Mouse (Mus musculus) forebrain, embryonic 10.5 days (tissue): Measurements from ENCODE around the gene Nmd3. TPM values are rescaled to one million over a fixed set of nuclear protein-coding genes. Genes with fewer than 3 reads are reported as not detected.

Experiments
- DNase-seq: peaks from one replicate; pipeline ENCODE4 v3.0.0-alpha.2; 2017; ENCODE audit warnings: low spot score; ENCODE audit errors: extremely low spot score
- H3K27ac ChIP-seq: fragments of 300-500 bp; sonication (generic); 2 replicates; pipeline ENCODE4 v1.5.1; 2016; ENCODE audit warnings: mild to moderate bottlenecking
- H3K27me3 ChIP-seq: fragments of 300-500 bp; sonication (generic); 2 replicates; pipeline ENCODE4 v1.6.1; 2016; ENCODE audit warnings: mild to moderate bottlenecking; ENCODE audit not compliant: poor library complexity, severe bottlenecking
- H3K36me3 ChIP-seq: fragments of 300-500 bp; sonication (generic); replicated peaks from 2 replicates; pipeline ENCODE4 v1.6.1; 2016; ENCODE audit warnings: mild to moderate bottlenecking, moderate library complexity
- H3K4me1 ChIP-seq: fragments of 300-500 bp; sonication (generic); 2 replicates; pipeline ENCODE4 v1.6.1; 2016
- H3K4me3 ChIP-seq: fragments of 300-500 bp; sonication (generic); 2 replicates; pipeline ENCODE4 v1.5.1; 2016; ENCODE audit warnings: mild to moderate bottlenecking, moderate library complexity
- H3K9me3 ChIP-seq: fragments of 300-500 bp; sonication (generic); 2 replicates; pipeline ENCODE4 v1.6.1; 2016; ENCODE audit warnings: mild to moderate bottlenecking, moderate library complexity
- WGBS: fragments of 180-500 bp; shearing (Covaris S2); methylation state at CpG from one replicate; pipeline ENCODE4 v1.1.7; 2016; 5-methylcytosine and 5-hydroxymethylcytosine counted together
- polyA plus RNA-seq: library from polyadenylated mRNA; unstranded; fragments of >200 nt; fragmentation: Nextera tagmentation; extraction: Ambion mirVana; gene quantifications from 2 replicates; pipeline ENCODE4 v1.2.1, GENCODE M21; 2016

Nmd3 gene
- 162 and 163 TPM in 2 replicates for polyA plus RNA-seq

- DNase-seq: peak; percentile 94
- under 1% methylated on average over 33 of the region's 33 CpGs for WGBS
- Histone ChIP-seq H3K27ac (peak within 1 kb of the TSS; percentile 98), H3K9me3 (no peaks in the 10 kb centered on the region), H3K27me3 (no peaks in the 10 kb centered on the region), H3K4me3 (peak within 1 kb of the TSS; percentile 96), H3K4me1 (peaks cover 19% of the 10 kb centered on the region), H3K36me3 (peaks cover 27% of the 10 kb centered on the region)
These were observed at the start of gene Nmd3 for GRCm38 (mm10) chr3:69721814-69722186. Gene Nmd3, plus strand, starts transcription at chr3:69721985.

- Histone ChIP-seq H3K9me3 (no peaks in the 10 kb centered on the region), H3K27me3 (no peaks in the 10 kb centered on the region), H3K36me3 (no peaks in the 10 kb centered on the region), H3K4me1 (no peaks in the 10 kb centered on the region), H3K4me3 (no peak overlapping the region), H3K27ac (no peak overlapping the region)
- no peak for DNase-seq
- 97% methylated on average over 10 of the region's 10 CpGs for WGBS
These were observed 48.4 kb upstream of the Nmd3 start for GRCm38 (mm10) chr3:69673351-69673750.

GRCm38 (mm10) chr3:69674206-69674605, 47.6 kb upstream of the Nmd3 start:
- no peak for DNase-seq
- Histone ChIP-seq H3K36me3 (no peaks in the 10 kb centered on the region), H3K4me1 (no peaks in the 10 kb centered on the region), H3K4me3 (no peak overlapping the region), H3K27me3 (no peaks in the 10 kb centered on the region), H3K9me3 (no peaks in the 10 kb centered on the region), H3K27ac (no peak overlapping the region)
- WGBS: 84% methylated on average over 3 of the region's 3 CpGs

GRCm38 (mm10) chr3:69689791-69690190, 32.0 kb upstream of the Nmd3 start:
- Histone ChIP-seq H3K4me1 (no peaks in the 10 kb centered on the region), H3K9me3 (no peaks in the 10 kb centered on the region), H3K27ac (no peak overlapping the region), H3K4me3 (no peak overlapping the region), H3K27me3 (no peaks in the 10 kb centered on the region), H3K36me3 (no peaks in the 10 kb centered on the region)
- no peak for DNase-seq
- 79% methylated on average over 1 of the region's 1 CpGs for WGBS

GRCm38 (mm10) chr3:69690939-69691338, 30.8 kb upstream of the Nmd3 start:
- 94% methylated on average over 2 of the region's 2 CpGs for WGBS
- H3K4me3 ChIP-seq: no peak overlapping the region
- H3K27me3 ChIP-seq: no peaks in the 10 kb centered on the region
- H3K4me1 ChIP-seq: no peaks in the 10 kb centered on the region
- no peak for DNase-seq
- no peak overlapping the region for H3K27ac ChIP-seq
- no peaks in the 10 kb centered on the region for H3K36me3 ChIP-seq
- H3K9me3 ChIP-seq: no peaks in the 10 kb centered on the region

GRCm38 (mm10) chr3:69699851-69700500, 21.8 kb upstream of the Nmd3 start:
- WGBS: 63% methylated on average over 6 of the region's 6 CpGs
- Histone ChIP-seq H3K4me3 (no peak overlapping the region), H3K27ac (no peak overlapping the region), H3K4me1 (0 out of 2 replicates have a peak, but pooled peaks cover 8% of the 10 kb centered on the region), H3K27me3 (peaks cover 22% of the 10 kb centered on the region), H3K9me3 (no peaks in the 10 kb centered on the region), H3K36me3 (no peaks in the 10 kb centered on the region)
- no peak for DNase-seq

GRCm38 (mm10) chr3:69701905-69702304, 19.9 kb upstream of the Nmd3 start:
- Histone ChIP-seq H3K4me3 (no peak overlapping the region), H3K4me1 (0 out of 2 replicates have a peak, but pooled peaks cover 8% of the 10 kb centered on the region), H3K9me3 (no peaks in the 10 kb centered on the region), H3K36me3 (no peaks in the 10 kb centered on the region), H3K27ac (no peak overlapping the region), H3K27me3 (peaks cover 39% of the 10 kb centered on the region)
- no peak for DNase-seq
- 41% methylated on average over 1 of the region's 1 CpGs for WGBS

GRCm38 (mm10) chr3:69702421-69702820, 19.4 kb upstream of the Nmd3 start:
- Histone ChIP-seq H3K4me1 (0 out of 2 replicates have a peak, but pooled peaks cover 8% of the 10 kb centered on the region), H3K27me3 (peaks cover 44% of the 10 kb centered on the region), H3K9me3 (no peaks in the 10 kb centered on the region), H3K36me3 (no peaks in the 10 kb centered on the region), H3K27ac (no peak overlapping the region), H3K4me3 (no peak overlapping the region)
- DNase-seq: no peak

- Histone ChIP-seq H3K9me3 (no peaks in the 10 kb centered on the region), H3K27me3 (peaks cover 77% of the 10 kb centered on the region), H3K36me3 (no peaks in the 10 kb centered on the region), H3K27ac (no peak overlapping the region), H3K4me1 (peaks cover 23% of the 10 kb centered on the region), H3K4me3 (no peak overlapping the region)
- peak; percentile 28 for DNase-seq
- WGBS: 38% methylated on average over 12 of the region's 12 CpGs
These were observed 12.5 kb upstream of the Nmd3 start for GRCm38 (mm10) chr3:69709043-69709929.

GRCm38 (mm10) chr3:69711907-69712600, 9.7 kb upstream of the Nmd3 start:
- no peak overlapping the region for H3K4me3 ChIP-seq
- no peak for DNase-seq
- H3K27ac ChIP-seq: no peak overlapping the region
- no peaks in the 10 kb centered on the region for H3K9me3 ChIP-seq
- peaks cover 23% of the 10 kb centered on the region for H3K4me1 ChIP-seq
- 59% methylated on average over 8 of the region's 8 CpGs for WGBS
- peaks cover 59% of the 10 kb centered on the region for H3K27me3 ChIP-seq
- H3K36me3 ChIP-seq: no peaks in the 10 kb centered on the region

GRCm38 (mm10) chr3:69717476-69717875, 4.3 kb upstream of the Nmd3 start:
- H3K27ac ChIP-seq: no peak overlapping the region
- H3K9me3 ChIP-seq: no peaks in the 10 kb centered on the region
- no peak for DNase-seq
- WGBS: 90% methylated on average over 6 of the region's 6 CpGs
- no peak overlapping the region for H3K4me3 ChIP-seq
- H3K27me3 ChIP-seq: peaks cover 25% of the 10 kb centered on the region
- H3K4me1 ChIP-seq: no peaks in the 10 kb centered on the region; the same call in 1 of the 2 replicates
- H3K36me3 ChIP-seq: no peaks in the 10 kb centered on the region

GRCm38 (mm10) chr3:69722187-69722867, 542 bp downstream of the Nmd3 start:
- Histone ChIP-seq H3K27me3 (no peaks in the 10 kb centered on the region), H3K4me1 (peaks cover 19% of the 10 kb centered on the region), H3K4me3 (peak overlapping the region; percentile 96), H3K36me3 (peaks cover 32% of the 10 kb centered on the region), H3K9me3 (no peaks in the 10 kb centered on the region), H3K27ac (peak overlapping the region; percentile 98)
- DNase-seq: peak; percentile 46
- under 1% methylated on average over 58 of the region's 58 CpGs for WGBS
